Mouse (Mus musculus): ENCODE measurements around the gene Cib4.

Gene Cib4

GRCm38 (mm10) chr5:30440308-30440906 is 105.2 kb downstream of the Cib4 start:
- DNase-seq (ENCODE audit: low read depth, low spot score) = no peak

DNA sequence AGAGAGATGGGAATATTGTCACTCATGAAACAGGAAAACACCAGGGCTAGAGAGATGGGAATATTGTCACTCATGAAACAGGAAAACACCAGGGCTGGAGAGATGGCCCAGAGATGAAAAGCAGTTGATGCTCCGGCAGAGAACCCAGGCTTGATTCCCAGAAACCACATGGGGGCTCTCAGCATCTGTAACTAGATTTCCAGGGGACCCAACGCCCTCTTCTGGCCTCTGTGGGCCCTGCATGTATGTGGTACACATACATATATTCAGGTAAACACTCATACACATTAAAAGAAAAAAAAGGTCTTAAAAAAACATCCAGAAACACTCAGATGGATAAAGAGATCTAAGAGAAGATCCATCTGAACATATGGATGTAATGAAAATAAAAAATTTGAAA is 106.7 kb downstream of the Cib4 start:
- DNase-seq (ENCODE audit: low read depth, low spot score) = no peak
